ENCODE assay signal across 17 mouse cellular contexts in genomic region chr3:65214635-65215034, GRCm38 (mm10).
DNase-seq lines count a peak whose midpoint lies in the region; ATAC-seq lines count a peak whose summit lies in the region.
"Had no signal": no experiment of that assay in that cellular context is flagged by ENCODE, and none has a peak within 500 bp of the region (broad histone marks: within the 10 kb centered on the region; RNA-seq: fewer than 3 reads in every experiment).

No protein-coding gene starts in this region.

- ATAC-seq in frontal cortex, adult (ENCODE audit: low TSS enrichment): no peak
- ATAC-seq: activated CD4-positive, CD25-positive, alpha-beta regulatory T cell, adult 4 months; CD4-positive, CD25-positive, alpha-beta regulatory T cell, adult 4 months; forebrain, embryonic 13.5 days had no signal

- DNase-seq in adrenal gland, postnatal 14 days: peak; percentile 24
- DNase-seq in adrenal gland, postnatal 36 days: no peak
- peak; percentile 57 for DNase-seq in NIH3T3 (ENCODE audit: low read depth)
- DNase-seq in brain, adult 2 months (ENCODE audit: low read depth, low spot score): peak; percentile 39
- no peak for DNase-seq in cerebellum, adult 9-11 months
- DNase-seq: adrenal gland, adult 2 months; adrenal gland, postnatal 25 days; B cell, adult 2 months; cerebellum, adult 11 months; cerebellum, adult 18-20 months; cerebellum, adult 8-10 months; cerebellum, postnatal 10 days; cerebellum, postnatal 25 days had no signal

Comparison
In these comparisons a context has a peak if more than half of its experiments do, and no peak if none do; other contexts are left out.
1. DNase-seq: peak in adrenal gland, postnatal 14 days (single experiment), NIH3T3 (single experiment) and brain, adult 2 months (single experiment); none in adrenal gland, postnatal 36 days (0 of 2) and cerebellum, adult 9-11 months (single experiment).